Mouse (Mus musculus) spleen, postnatal 10 days (tissue): ENCODE measurements around the gene Tmem120b.
A peak's percentile ranks its signal among the peaks of the same experiment; 100 is the strongest.

Experiments used
- DNase-seq, 2 experiments: peaks; one replicate each; pipeline ENCODE4 v3.0.0; 2021 to 2022; ENCODE audit warnings: low spot score in 2 of 2

Gene Tmem120b

DNA sequence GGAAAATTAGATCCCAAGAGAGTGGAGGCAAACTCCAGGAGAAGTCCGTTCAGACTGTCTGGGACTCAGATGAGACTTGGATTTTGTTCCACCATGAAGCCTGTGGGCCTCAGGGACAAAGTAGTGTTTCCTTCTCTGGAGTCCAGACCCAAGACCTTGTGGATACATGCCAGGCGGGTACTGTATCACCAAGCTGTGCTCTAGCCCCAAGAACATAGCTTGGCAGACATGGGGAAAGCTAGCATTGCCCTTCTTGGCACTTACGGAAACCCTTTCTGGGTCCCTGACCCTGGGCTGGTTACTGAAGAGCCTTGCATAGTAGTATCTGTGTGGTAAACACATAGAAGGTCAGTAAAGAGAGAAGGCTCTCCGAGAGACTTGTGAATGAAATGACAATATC lies 91.2 kb downstream of the Tmem120b start:
- DNase-seq = no peak

DNA sequence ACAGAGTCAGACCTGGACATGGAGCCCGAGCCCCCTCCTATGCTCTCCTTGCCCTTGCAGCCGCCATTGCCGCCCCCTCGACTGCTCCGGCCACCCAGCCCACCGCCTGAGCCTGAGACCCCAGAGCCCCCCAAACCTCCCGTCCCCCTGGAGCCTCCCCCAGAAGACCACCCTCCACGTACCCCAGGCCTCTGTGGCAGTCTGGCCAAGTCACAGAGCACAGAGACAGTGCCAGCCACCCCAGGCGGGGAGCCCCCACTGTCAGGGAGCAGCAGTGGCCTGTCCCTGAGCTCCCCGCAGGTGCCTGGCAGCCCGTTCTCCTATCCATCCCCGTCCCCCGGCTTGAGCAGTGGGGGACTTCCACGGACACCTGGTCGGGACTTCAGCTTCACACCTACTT lies 91.7 kb downstream of the Tmem120b start:
- DNase-seq = no peak

DNA sequence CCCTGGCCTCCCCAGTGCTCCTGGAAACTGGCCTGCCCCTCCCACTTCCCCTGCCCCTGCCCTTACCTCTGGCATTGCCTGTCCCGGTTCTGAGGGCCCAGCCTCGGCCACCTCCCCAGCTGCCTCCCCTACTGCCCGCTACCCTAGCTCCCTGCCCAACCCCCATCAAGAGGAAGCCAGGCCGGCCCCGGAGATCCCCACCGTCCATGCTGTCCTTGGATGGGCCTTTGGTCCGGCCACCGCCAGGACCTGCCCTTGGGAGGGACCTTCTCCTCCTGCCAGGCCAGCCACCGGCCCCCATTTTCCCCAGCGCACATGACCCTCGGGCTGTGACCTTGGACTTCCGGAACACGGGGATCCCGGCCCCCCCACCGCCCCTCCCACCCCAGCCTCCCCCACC lies 92.1 kb downstream of the Tmem120b start:
- DNase-seq = no peak

DNA sequence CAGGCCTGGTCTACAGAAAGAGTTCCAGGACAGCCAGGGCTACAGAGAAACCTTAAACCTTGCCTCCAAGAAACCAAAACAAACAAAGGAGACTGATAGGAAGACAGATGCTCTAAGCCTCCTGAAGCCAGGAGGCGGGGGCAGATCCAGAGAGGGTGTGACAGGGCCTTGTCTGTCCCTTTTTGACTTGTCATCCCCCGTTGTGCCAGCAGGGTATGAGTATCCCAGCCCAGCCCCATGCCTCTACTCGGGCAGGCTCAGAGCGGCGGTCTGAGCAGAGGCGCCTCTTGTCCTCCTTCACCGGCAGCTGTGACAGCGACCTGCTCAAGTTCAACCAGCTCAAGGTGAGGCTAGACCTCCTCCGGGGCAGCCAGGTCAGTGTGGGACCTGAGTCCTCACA lies 94.7 kb downstream of the Tmem120b start:
- DNase-seq = peak in 1 of 2 experiments; percentile 54

DNA sequence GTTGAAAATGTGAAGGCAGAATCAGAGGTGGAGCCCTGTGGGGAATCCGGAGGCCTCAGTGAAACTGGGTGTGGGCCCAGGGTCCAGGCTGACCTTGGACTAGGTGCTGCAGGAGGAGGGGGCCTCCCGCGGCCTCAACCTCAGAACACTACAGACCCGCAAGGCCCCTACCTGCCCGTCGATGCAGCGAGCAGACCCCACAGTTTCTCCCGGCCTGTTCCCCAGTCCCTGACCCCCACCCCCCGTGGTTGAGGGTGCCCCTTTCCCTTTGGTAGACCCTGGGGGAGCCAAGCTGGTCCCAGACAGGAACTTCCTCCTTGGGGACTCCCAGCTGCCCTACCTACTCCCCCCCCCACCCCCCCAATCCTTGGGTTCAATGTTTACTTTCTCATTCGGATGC lies 98.2 kb downstream of the Tmem120b start:
- DNase-seq = no peak
